Mouse (Mus musculus) testis, adult 2 months (tissue): ENCODE results near the gene Tbc1d1.

Source experiments
- CTCF ChIP-seq: fragments of 200-500 bp; IDR thresholded peaks from 2 replicates; pipeline ENCODE4 v1.5.1; 2012; ENCODE audit warnings: low read depth, mild to moderate bottlenecking, inconsistent platforms, low read length, moderate library complexity; ENCODE audit not compliant: control insufficient read depth, insufficient read depth, insufficient replicate concordance
- POLR2A ChIP-seq: fragments of 200-500 bp; IDR thresholded peaks from 2 replicates; pipeline ENCODE4 v1.6.1; 2012; ENCODE audit warnings: low read depth, mild to moderate bottlenecking, inconsistent platforms, low read length, moderate library complexity; ENCODE audit not compliant: control insufficient read depth

GRCm38 (mm10) chr5:64242795-64243455 is 86.8 kb downstream of the Tbc1d1 start:
- no peak for TF ChIP-seq POLR2A
- TF ChIP-seq CTCF = no peak
